Mouse (Mus musculus) CD8-positive naive resting alpha-beta T cell, adult 2 months (primary cell): ENCODE data around the gene Sult2a2.
"Not testable (repeated sequence)": the region's sequence is repeated elsewhere in the genome, so short reads cannot be mapped to it uniquely, and the experiment has no call there.

ENCODE experiments used
- DNase-seq, 2 experiments: peaks; one replicate each; pipeline ENCODE4 v3.0.0; 2022; ENCODE audit warnings: low read depth in 2 of 2, low spot score in 2 of 2

The Sult2a2 gene

DNA sequence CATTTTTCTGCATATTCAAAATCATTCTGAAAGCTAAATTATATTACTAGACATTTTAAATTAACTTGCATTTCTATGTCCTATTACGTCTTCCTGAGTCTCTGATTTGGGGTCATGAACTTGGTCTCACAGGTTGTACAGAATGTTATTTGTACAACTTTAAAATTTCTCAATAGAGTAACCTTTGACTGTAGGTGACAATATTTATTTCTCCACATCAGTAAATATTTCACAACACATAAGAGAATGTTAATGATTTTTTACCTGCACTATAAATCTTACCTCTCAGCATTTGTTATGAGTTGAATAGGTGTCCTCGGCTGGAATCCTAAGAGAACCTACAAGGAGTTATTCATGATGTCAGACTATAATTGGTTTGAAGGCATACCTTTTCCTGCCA is at the start of gene Sult2a2:
TSS of gene Sult2a2 (plus strand) at position 301 of the 400 bp plus-strand sequence.
- DNase-seq = not testable (repeated sequence)

GRCm38 (mm10) chr7:13813913-13814312 is 80.6 kb downstream of the Sult2a2 start:
- no peak for DNase-seq
